Mouse (Mus musculus): ENCODE results near the gene Bzw2. TPM values are rescaled to one million over a fixed set of nuclear protein-coding genes. Genes with fewer than 3 reads are reported as not detected.
A peak's percentile ranks its signal among the peaks of the same experiment; 100 is the strongest.

The Bzw2 gene
- total RNA-seq, 1 experiment from 2014 or later, result 23.9 TPM

- DNase-seq, result no peak
Measured at GRCm38 (mm10) chr12:36070231-36070630, 87.6 kb downstream of the Bzw2 start.

GRCm38 (mm10) chr12:36067538-36067937, 90.3 kb downstream of the Bzw2 start:
- DNase-seq, result no peak

- DNase-seq, result no peak
Measured at GRCm38 (mm10) chr12:36065911-36066310, 92.0 kb downstream of the Bzw2 start.

DNA sequence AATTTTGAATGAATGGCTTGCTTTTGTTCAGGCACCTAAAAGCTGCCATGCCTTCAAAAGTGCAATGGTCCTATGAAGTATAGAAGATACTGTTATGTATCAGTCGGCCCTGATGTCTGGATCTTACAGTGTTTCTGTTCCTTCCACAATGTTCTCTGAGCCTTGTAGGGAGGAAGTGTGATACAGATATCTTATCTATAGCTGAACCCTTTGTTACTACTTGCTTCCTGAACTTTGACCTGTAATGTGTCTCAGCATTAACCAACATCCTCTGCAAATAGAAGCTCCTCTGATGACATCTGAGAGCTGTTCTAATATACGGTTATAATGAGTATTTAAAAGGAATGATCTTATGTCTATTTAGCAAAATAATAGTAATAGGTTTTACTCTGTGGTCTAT, 100.2 kb downstream of the Bzw2 start:
- DNase-seq, result no peak

DNA sequence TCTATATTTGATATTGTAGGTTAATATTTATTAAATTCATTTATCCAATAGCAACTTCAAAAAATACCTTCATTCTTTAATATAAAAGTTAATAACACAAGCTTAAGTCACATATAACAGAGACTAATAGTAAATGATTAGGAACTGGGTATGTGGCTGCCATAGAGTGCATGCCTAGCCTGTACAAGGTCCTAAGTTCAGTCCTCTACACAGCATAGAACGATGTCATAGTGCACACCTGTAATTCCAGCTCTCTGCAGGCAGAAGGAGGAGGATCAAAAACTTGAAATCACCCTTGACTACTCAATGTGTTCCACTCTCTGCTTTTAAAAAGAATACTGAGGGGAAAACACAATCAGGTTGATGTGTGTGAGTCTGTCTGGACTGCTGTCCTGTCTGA, 107.6 kb downstream of the Bzw2 start:
- DNase-seq, result no peak

DNA sequence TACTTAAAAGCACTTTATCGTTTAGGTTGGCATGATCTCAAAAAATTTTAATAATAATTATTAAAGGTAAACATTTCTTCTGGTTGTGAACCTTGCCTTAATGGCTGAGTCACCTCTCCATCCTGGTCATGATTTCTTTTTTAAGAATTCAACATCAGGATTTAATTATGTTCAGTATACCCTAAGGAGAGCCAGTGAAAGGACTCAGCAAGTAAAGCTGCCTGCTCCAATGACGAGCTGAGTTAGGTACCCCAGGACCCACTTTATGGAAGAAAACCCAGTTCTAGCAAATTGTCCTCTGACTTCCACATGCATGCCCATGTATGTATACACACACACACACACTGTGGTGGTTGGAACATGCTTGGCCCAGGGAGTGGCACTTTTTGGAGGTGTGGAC, 110.3 kb downstream of the Bzw2 start:
- DNase-seq, result no peak

GRCm38 (mm10) chr12:36046196-36046595, 111.7 kb downstream of the Bzw2 start:
- no peak for DNase-seq

DNA sequence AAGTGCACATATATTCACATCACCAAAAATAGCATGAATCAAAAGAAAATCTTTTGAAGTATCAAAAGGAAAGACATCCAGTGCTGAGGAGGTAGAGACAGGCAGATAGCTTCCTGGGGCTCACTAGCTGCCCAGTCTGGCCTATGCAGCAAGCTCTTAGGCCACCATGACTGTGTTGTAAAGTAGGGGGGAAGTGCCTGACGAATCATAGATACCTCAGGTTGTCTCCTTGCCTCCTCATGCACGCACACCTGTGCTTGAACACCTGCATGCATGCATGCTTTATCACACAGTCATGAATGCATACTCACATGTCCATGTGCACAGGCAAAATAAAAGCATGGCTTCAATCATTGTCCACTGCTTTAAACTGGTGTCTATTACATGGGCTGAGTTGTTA, 113.2 kb downstream of the Bzw2 start:
- DNase-seq, result no peak

DNA sequence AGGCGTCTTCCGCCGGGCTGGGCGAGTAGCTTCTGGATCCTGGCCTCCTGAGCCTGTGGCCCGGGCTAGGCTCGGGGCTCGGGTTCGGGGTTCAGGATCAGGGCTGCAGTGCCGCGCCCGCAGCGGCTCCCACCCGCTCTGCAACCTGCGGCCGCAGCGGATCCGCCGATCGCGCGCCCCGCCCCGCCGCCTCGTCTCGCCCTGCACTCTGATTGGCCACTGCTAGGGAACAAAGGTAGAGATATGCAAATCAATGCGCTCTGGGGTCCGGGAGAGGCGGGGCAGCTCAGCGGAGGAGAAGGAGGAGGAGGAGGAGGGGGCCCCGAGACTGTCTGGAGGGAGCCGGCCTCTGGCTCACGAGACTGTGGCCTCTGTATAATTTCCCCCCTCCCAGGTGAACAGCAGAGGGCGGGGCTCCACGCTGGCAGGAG, 115.5 kb downstream of the Bzw2 start, which contains the start of gene Tspan13:
Tspan13 (minus strand) TSS at position 153 of the 431 bp plus-strand sequence.
- peak; percentile 80 for DNase-seq

Other genes with a start within 250 kb of the Bzw2 start
- not detected in 2 replicates for gene Agr3, start 232.5 kb downstream of the Bzw2 start, total RNA-seq (2021)
- gene Agr2, start 165.2 kb downstream of the Bzw2 start, total RNA-seq (2021), result not detected in 2 replicates
- gene Tspan13, start 115.6 kb downstream of the Bzw2 start, total RNA-seq (2021), result 8.8 and 11.7 TPM in 2 replicates
- gene Ankmy2, start 966 bp downstream of the Bzw2 start, total RNA-seq (2021), result 33.2 and 50.7 TPM in 2 replicates
- gene Lrrc72, start 95.3 kb upstream of the Bzw2 start, total RNA-seq (2021), result not detected in 2 replicates
- gene Sostdc1, start 156.1 kb upstream of the Bzw2 start, total RNA-seq (2021), result 0.52 TPM in 2 replicates
- gene Ispd, start 223.4 kb upstream of the Bzw2 start, total RNA-seq (2021), result 7.4 and 9.8 TPM in 2 replicates
- gene D630036H23Rik, start 224.1 kb upstream of the Bzw2 start, total RNA-seq (2021), result 1.0 and 1.9 TPM in 2 replicates

Measured in adrenal gland, postnatal 25 days (tissue).